ENCODE assay signal across 23 mouse cellular contexts in the genomic region with DNA sequence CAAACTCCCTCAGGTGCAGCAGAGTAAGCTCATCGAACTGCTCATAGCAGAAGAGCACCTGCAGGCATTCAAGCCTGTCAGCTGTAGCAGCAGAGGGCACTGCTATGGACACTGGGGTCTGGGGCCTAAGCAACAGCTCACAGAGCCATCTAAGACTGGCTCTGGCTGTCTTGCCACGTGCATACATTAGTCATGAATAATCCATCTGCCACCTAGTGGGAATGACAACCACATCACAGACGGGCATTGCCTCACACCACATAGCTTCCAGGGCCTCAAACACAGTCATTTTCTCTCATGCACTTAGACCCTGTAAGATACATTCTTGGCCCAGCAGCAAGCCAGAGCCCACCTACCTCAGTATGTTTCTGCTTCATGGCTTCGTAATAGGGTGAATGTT. TPM values are rescaled to one million over a fixed set of nuclear protein-coding genes. Genes with fewer than 3 reads are reported as not detected.
DNase-seq lines count a peak whose midpoint lies in the region; TF ChIP-seq lines count a peak whose summit lies in the region.
"Had no signal": no experiment of that assay in that cellular context is flagged by ENCODE, and none has a peak within 500 bp of the region (broad histone marks: within the 10 kb centered on the region; RNA-seq: fewer than 3 reads in every experiment).

No protein-coding gene starts in this region.

- H3K4me3 ChIP-seq in layer of hippocampus, adult 2 months = no peak overlapping the region
- H3K4me3 ChIP-seq: embryonic facial prominence, embryonic 10.5 days; forebrain, embryonic 15.5 days; heart, embryonic 10.5 days; hindbrain, embryonic 12.5 days; liver, embryonic 15.5 days; megakaryocyte, embryonic 14.5 days; stomach, embryonic 15.5 days had no signal

- DNase-seq in kidney, adult 11 months = peak; percentile 44
- no peak for DNase-seq in kidney, postnatal 25 days
- no peak for DNase-seq in layer of hippocampus, adult 2 months (ENCODE audit: low spot score in 2 of 2)
- DNase-seq in layer of hippocampus, postnatal 36 days = no peak
- DNase-seq in A20 (ENCODE audit: low read depth, low spot score) (peak; percentile 27), adipocyte (ENCODE audit: low spot score) (peak; percentile 12)
- DNase-seq in frontal cortex, postnatal 25 days (ENCODE audit: low spot score in 2 of 2) = no peak
- DNase-seq in cerebellum, adult 11-12 months = no peak
- DNase-seq: cerebellum, adult 9-10 months; heart, postnatal 10 days; lung, postnatal 10 days; retina, postnatal 1 day; thymus, adult 2 months had no signal

- H3K27ac ChIP-seq in layer of hippocampus, adult 2 months = no peak overlapping the region
- H3K27ac ChIP-seq: embryonic facial prominence, embryonic 10.5 days; forebrain, embryonic 15.5 days; heart, embryonic 10.5 days; hindbrain, embryonic 12.5 days; liver, embryonic 15.5 days; stomach, embryonic 15.5 days had no signal

- peak; percentile 46 for TF ChIP-seq CTCF in layer of hippocampus, adult 2 months (conservative IDR thresholded peaks at IDR 0.05)

RNA-seq across cellular contexts. Expression of gene Dnase1, which starts 8.8 kb away (rescaled TPM):
- total RNA-seq in layer of hippocampus, adult 2 months (2021) = not detected
- total RNA-seq in layer of hippocampus, postnatal 36 days (2021) = not detected
- total RNA-seq: gastrocnemius, postnatal 4 days; heart, postnatal 10 days; left cerebral cortex, postnatal 10 days; midbrain, postnatal 0 days had no signal

RNA-seq across cellular contexts. Expression of gene Trap1, which starts 32.1 kb away (rescaled TPM):
- 10 to 100 TPM; 70.7 to 70.9 TPM for total RNA-seq in layer of hippocampus, adult 2 months (2021)
- total RNA-seq in layer of hippocampus, postnatal 36 days (2021) = 10 to 100 TPM; 72.4 to 73.2 TPM

RNA-seq across cellular contexts. Expression of gene Slx4, which starts 42.0 kb away (rescaled TPM):
- total RNA-seq in layer of hippocampus, adult 2 months (2021) = 10 to 100 TPM; 39.6 to 44.0 TPM
- 10 to 100 TPM; 46.4 to 48.1 TPM for total RNA-seq in layer of hippocampus, postnatal 36 days (2021)

Comparison
In these comparisons a context has a peak if more than half of its experiments do, and no peak if none do; other contexts are left out.
1. DNase-seq: peak in kidney, adult 11 months (single experiment), A20 (single experiment) and adipocyte (single experiment); none in kidney, postnatal 25 days (0 of 2), layer of hippocampus, adult 2 months (0 of 2), layer of hippocampus, postnatal 36 days (0 of 2), frontal cortex, postnatal 25 days (0 of 2) and cerebellum, adult 11-12 months (single experiment).